Mouse (Mus musculus) thymus, adult 2 months (tissue): ENCODE results near the gene Fam107b.

ENCODE experiments used
- CTCF ChIP-seq: fragments of 200-500 bp; IDR thresholded peaks from 2 replicates; pipeline ENCODE4 v1.5.1; 2012; ENCODE audit warnings: mild to moderate bottlenecking, control low read depth, low read length, moderate library complexity, borderline replicate concordance; ENCODE audit not compliant: control insufficient read depth, poor library complexity, insufficient read depth; ENCODE audit errors: extremely low read depth
- POLR2A ChIP-seq: fragments of 200-500 bp; IDR thresholded peaks from 2 replicates; pipeline ENCODE4 v1.6.1; 2012; ENCODE audit warnings: mild to moderate bottlenecking, low read length, control low read depth, moderate library complexity; ENCODE audit not compliant: control insufficient read depth, poor library complexity, insufficient read depth; ENCODE audit errors: extremely low read depth

- no peak for TF ChIP-seq CTCF
- no peak for TF ChIP-seq POLR2A
Measured at GRCm38 (mm10) chr2:3723391-3724106, 153.3 kb downstream of the Fam107b start.
